Mouse (Mus musculus): Measurements from ENCODE around the gene Golga5.
A peak's percentile ranks its signal among the peaks of the same experiment; 100 is the strongest.

DNA sequence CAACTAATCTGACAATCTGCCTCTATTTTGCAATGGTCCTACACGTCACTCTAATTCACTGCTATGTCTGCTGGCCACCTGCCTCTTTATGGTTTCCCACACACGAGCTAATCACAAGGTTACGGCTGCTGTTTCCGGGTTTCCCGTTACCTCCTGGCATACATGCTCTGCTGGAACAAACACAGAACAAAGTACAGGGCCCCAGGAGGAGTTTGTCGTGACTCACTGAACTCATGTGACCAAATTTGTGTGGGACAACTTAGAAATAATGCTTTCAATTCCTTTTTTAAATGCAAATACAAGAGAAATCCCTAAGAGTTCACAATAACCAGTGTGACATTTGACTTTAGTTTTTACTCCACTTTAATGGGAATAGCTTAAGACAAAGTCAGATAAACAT lies 15.4 kb upstream of the Golga5 start:
- TF ChIP-seq CTCF (IDR thresholded peaks at IDR 0.05; ENCODE audit: low read depth) (no peak), EP300 (IDR thresholded peaks at IDR 0.05; ENCODE audit: low read depth) (peak; percentile 62; the same call in 1 of the 2 replicates)

Data from heart, postnatal 0 days (tissue).